Mouse (Mus musculus) adrenal gland, adult 8-10 months (tissue): ENCODE data around the gene Rps6kc1. TPM values are rescaled to one million over a fixed set of nuclear protein-coding genes. Genes with fewer than 3 reads are reported as not detected.

Experiments used
- DNase-seq: peaks from one replicate; pipeline ENCODE4 v3.0.0; 2022
- total RNA-seq, 4 experiments: library from RNA; stranded (reverse); gene quantifications; 2 replicates each; pipeline ENCODE4 v1.2.4; 2022

The Rps6kc1 gene
- total RNA-seq, 4 experiments from 2014 or later: 17.6 to 30.7 (median 23.1) TPM

- no peak for DNase-seq
These were observed 78.5 kb downstream of the Rps6kc1 start for GRCm38 (mm10) chr1:190832965-190833630.

GRCm38 (mm10) chr1:190831839-190832497 is 79.6 kb downstream of the Rps6kc1 start:
- DNase-seq: peak; percentile 12

- no peak for DNase-seq
These were observed 85.0 kb downstream of the Rps6kc1 start for GRCm38 (mm10) chr1:190826486-190827034.

DNA sequence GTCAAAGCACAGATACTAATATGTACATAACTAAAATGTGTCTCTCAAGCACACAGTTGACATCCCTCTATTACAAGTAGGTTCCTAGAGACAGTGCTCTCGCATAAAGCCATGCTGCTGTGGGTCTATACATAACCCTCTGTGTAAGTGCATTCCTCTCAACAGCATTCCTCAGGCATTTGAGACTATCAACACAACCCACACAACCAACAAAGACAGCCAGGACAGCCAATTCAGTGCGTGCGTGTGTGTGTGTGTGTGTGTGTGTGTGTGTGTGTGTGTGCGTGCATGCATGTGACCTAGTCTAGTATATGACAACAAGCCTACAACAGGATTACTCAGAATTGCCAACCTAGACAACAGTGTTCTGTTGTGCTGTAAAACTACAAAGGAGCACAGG is 87.8 kb downstream of the Rps6kc1 start:
- no peak for DNase-seq

DNA sequence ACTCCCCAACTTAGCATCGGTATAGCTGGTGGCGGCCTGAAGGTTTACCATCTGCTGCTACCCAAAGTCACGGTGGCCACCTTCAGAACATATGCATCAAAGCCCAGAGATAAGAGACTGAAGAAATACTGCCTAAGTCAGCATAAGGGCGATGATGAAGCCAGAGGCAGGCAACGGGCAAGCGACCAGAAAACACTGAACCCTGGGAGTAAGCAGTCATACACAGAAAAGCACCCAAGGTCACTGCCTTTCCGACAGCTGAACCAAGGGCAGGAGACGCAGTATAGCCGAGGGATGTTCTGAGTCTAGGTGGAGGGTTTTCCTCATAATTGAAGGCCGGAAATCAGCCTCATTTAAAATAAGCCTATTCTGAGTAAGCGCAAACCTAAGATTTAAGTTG is 95.4 kb downstream of the Rps6kc1 start:
- peak; percentile 63 for DNase-seq

- no peak for DNase-seq
These were observed 101.2 kb downstream of the Rps6kc1 start for GRCm38 (mm10) chr1:190810408-190810807.

DNA sequence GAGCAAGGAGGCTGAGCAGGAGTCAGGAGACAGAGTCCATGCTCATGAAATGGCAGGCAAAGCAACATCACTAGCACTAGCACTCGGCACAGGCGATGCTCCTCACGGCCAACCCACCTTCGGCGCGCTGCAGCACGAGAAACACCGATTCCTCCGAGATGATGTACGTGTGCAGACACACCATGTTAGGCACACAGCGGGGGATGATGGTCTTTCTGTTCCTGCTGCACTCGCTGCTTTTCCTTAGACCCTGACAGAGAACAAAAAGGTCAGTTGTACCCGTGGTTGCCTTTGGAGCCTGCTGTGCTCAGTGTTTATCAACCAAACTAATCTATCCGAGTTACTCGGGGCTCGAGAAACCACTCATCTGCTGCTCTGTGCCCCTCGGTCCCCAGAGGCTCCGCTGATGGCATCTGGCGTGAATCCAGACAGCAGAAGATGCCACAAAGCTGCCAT is 102.8 kb downstream of the Rps6kc1 start:
- no peak for DNase-seq

DNA sequence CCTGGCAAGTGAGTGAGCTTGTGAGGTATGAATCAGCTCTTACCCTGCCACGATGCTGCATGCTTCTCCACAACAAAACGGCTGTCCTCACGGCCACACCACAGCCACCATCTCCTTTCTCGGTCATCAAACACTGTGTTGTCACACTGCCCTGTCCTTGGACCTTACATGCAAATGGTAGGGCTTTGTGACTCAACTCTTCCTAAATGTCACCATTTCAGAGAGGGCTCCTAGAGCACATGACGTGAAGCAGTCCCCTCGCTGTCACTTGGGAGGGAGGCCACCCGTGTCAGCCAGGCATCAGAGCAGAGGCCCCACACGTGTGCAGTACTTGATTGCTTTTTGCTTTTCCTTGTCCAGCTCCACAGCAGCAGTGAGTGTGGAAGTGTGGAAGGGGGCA is 104.8 kb downstream of the Rps6kc1 start:
- peak; percentile 72 for DNase-seq

- no peak for DNase-seq
These were observed 112.9 kb downstream of the Rps6kc1 start for GRCm38 (mm10) chr1:190798668-190799067.

- DNase-seq: no peak
These were observed 114.0 kb downstream of the Rps6kc1 start for GRCm38 (mm10) chr1:190797483-190798058.

DNA sequence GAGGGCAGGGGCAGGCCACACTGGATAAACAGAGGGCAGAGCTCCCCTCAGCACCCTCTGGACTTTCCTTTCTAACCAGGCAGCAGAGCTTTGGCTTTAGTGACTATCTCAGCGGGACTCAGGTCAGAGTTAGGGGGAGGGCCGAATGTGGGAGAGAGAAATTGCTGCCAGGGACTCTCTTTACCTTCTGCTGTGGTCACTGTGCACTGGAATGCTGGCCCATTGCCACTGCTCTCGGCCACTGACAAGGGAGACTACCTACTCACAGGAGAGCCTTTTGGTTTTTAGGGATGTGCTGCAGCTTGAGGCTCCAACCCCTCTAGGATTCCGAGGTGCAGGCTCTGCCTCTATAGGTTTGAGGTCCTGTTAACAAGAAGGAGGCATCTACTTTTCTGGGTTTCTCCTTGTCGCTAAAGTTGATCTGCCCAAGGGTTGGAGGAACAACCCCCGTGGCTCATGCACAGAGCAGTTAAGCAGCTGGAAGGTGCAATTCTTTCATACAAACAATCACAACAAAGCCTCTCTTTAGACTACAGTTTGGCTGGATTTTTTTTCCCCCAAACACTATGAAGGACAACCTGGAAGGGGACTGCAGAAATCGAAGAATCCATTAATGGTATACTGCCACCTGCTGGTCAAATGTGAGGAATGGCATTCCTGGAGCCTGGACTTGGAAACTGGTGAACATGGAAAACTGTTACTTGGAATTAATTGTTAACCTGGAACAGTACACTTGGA is 114.7 kb downstream of the Rps6kc1 start:
- no peak for DNase-seq

- DNase-seq: no peak
These were observed 119.9 kb downstream of the Rps6kc1 start for GRCm38 (mm10) chr1:190791638-190792037.

- no peak for DNase-seq
These were observed 120.8 kb downstream of the Rps6kc1 start for GRCm38 (mm10) chr1:190790720-190791119.

DNA sequence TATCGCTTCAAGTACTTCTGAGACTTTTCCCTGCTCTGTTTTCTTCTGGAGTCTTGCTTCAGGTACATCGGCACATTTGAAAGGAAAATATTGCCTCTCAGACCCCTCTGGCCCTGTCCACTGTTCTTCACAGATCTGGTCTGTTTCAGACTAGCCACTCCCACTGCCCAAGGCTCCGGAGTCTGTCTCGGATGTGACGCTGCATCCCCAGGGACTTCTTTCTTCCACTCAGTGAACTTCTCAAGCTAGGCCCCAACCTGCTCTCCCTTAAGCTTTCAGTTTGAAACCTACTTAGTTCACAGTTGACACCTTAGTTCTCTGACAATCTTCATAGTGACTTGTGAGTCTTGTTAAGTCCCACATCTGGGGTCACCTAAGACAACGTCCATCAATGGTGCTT is 133.9 kb downstream of the Rps6kc1 start:
- DNase-seq: no peak

- DNase-seq: no peak
These were observed 135.3 kb downstream of the Rps6kc1 start for GRCm38 (mm10) chr1:190776260-190776659.

DNA sequence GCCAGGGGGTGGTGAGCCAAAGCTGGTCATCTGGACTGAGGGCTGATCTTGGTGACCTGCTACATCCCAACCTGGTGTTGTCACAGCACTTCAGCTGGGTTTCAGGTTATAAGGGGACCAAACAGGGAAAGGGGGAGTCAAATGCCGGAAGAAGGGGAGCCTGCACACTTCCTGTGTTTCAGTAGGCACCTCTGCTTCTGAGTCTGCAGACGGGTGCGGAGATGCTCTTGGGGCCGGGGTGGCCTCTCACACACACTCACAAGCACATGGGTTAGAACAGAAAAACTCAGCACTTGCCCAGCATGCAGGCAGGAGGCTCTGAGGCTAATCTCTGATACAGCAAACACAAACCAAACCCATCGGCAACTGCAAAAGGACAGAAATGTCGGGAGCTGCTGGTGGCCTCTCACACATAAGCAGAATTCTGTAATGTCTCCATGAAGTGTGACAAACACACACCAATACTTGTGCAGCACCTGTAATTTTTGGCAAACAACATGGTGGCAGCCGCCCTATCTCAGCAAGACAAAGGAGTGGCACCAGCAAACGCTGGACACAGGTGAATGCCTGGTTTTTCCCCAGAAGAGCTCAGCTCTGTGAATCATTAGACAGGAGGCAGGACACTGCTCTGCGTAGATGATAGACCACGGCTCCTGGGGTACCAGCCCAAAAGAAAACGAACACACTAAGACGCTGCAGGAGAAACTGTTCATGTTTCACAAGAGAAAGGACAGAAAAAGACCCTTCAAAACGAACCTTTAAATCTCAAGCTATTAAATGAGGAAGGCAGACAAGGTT is 139.3 kb downstream of the Rps6kc1 start:
- DNase-seq: no peak

GRCm38 (mm10) chr1:190769748-190770147 is 141.8 kb downstream of the Rps6kc1 start:
- DNase-seq: no peak

DNA sequence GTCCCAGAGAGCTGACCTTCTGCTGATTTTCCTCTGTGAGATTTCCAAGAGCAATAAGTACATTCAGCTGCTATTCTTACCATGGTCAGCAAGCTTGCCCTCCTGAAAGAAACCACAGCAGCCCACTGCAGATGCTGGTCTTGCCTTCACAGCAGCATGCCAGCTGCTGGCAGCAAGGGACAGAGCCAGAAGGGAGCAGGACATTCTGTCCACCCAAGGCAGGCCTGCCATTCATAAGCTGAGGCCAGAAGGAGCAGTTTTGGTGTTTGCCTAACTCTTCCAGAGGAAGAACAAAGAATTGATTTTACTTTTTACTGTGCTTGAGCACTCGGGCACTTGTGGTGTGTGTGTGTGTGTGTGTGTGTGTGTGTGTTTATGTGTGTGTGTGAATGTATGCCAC is 143.3 kb downstream of the Rps6kc1 start:
- no peak for DNase-seq

GRCm38 (mm10) chr1:190767621-190768020 is 143.9 kb downstream of the Rps6kc1 start:
- DNase-seq: no peak

GRCm38 (mm10) chr1:190766800-190767199 is 144.8 kb downstream of the Rps6kc1 start:
- DNase-seq: no peak

DNA sequence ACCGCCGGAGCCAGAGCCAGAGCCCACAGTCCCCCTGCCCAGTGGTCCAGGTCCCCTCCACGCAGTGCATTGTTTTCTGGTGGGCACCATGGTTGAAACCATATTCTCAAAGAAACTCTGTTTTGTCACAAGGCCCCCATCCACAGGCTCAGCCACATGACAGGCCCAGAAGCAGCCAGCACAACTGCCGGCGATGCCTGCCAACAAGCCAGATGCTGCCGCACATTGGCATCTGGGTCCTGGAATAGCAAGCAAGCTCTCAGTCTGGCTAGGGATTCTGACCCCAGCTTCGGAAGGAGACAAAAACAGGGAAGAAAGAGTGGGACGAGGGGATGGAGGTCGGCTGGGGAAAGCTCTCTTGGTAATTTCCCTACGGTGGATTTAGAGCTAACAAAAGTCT is 147.8 kb downstream of the Rps6kc1 start:
- no peak for DNase-seq

- no peak for DNase-seq
These were observed 149.8 kb downstream of the Rps6kc1 start for GRCm38 (mm10) chr1:190761786-190762185.
